Mouse (Mus musculus): ENCODE data around the gene Sdhb. TPM values are rescaled to one million over a fixed set of nuclear protein-coding genes. Genes with fewer than 3 reads are reported as not detected.

The Sdhb gene
- 699 and 754 TPM in 2 replicates for total RNA-seq (2021)
- long read RNA-seq, experiment 1, transcript Sdhb-201 (8 exons, 1,142 nt), result major isoform, 900 of 1,046 reads
- long read RNA-seq, experiment 1, partial matches to known transcripts, result 39 of 1,046 reads
- long read RNA-seq, experiment 1, other reads (novel, unspliced or antisense), result 105 of 1,046 reads
- long read RNA-seq, experiment 2, transcript Sdhb-201 (8 exons, 1,142 nt), result major isoform, 980 of 1,129 reads
- long read RNA-seq, experiment 2, partial matches to known transcripts, result 57 of 1,129 reads
- long read RNA-seq, experiment 2, other reads (novel, unspliced or antisense), result 90 of 1,129 reads

DNA sequence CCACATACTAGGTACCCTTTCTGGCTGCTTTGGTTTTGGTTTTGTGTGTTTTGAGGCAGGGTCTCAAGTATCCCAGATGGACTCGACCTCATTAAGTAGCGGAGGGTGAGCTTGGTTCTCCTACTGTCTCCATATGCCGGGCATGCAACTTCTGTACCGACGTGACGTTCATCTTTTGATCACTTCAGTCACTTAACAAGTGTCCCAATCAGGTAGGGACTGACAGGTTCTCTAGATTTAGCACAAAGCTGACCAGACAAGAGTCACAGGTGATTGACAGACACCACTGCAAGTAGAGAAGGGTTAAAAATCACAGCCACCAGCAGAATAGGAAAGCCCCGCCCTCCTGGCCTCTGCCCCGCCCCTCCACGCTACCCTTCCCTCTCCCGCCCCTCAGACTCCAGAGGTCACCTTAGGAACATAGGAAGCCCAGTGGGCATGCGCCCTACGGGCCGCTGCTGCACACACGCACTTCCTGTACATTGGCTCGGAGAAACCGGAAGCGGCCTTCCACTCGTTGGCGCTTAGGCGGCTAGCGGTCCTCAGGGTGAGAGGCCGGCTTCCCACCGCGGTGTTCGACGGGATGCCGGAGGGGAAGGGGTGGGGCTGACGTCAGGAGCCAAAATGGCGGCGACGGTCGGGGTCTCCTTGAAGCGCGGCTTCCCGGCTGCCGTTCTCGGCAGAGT, at the start of gene Sdhb:
Sdhb (plus strand) TSS at position 423 of the 686 bp plus-strand sequence.
- DNase-seq, result peak; percentile 98

- DNase-seq, result no peak
Measured at GRCm38 (mm10) chr4:140911416-140911815, 49.6 kb upstream of the Sdhb start.

DNA sequence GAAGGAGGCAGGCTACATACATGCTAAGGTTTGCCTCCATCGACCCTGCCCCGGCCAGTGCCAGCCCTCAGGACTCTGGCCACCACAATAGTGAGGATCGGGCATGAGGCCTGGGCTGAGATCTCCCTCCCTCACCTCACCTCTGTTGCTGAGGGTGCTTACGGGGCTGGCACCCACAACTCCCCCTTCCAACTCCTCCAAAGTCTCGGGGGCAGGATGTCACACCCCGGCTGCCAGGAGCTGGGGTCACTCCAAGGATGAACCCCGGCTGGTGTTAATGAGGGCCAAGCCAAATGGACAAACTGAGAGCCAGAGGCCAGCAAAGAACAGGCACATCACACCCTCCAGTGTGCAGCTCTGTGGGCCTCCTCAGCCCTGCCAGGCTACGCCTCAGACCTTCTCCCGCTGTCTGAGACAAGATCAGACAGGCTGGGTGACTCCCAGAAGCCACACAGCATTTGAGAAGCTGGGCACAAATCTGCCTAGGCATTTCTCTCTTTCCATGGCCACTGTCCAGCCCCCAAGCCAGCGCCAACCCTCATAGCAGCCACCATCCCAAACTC, 48.7 kb upstream of the Sdhb start:
- DNase-seq, result no peak

DNA sequence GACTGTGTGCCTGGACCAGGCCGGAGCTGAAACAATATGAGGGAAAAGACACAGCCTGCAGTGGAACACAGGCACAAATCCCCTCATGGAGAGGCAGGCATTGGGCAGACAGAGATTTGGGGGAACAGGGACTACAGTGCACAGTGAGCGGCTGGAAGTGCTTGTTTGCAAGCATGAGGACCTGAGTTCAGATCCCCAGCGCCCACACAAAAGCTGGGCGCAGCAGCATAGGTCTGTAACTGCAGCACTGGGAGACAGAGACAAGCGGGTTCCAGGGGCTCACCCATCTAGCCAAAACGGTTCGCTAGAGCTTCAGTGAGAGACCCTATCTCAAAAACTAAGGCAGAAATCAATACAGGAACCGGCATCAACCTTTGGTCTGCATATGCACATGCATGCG, 47.4 kb upstream of the Sdhb start:
- no peak for DNase-seq

- peak; percentile 1 for DNase-seq
Measured at GRCm38 (mm10) chr4:140914731-140915131, 46.3 kb upstream of the Sdhb start.

GRCm38 (mm10) chr4:140915235-140915634, 45.8 kb upstream of the Sdhb start:
- peak; percentile 1 for DNase-seq

DNA sequence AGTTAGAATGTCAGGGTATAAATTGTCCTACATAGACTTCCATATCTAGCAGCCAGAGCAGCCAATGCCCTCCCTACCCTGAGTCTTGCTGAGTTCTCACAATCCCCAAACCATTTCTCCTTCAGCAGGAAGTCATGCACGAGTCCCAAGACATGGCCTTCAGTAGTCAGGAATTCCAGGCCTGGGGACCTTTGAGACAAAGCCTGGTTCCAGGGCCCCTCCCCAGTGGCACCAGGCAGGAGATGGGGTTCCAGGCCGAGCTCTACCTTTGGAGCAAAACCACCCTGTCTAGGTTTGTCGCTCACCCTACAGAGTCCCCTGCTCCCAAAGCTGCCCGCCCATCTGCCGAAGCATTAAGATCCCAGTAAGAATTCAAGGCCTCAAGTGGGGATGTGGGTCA, 44.7 kb upstream of the Sdhb start:
- DNase-seq, result no peak

DNA sequence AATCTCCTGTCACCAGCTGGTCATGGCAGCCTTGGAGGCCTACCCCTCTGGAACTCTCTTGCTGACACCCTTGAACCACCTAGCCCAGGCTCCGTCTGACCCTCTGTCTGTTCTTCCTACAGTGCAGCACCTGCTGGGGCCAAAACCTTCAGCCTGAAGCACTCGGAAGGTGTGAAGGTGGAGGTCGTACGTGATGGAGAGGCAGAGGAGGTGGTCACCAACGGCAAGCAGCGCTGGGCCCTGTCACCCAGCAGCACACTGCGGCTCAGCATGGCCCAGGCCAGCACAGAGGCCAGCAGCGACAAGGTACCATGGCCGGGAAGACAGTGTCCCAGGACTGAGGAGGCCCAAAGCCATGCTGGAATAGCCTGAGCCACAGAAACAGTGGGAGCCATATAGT, 43.6 kb upstream of the Sdhb start:
- DNase-seq, result peak; percentile 1

DNA sequence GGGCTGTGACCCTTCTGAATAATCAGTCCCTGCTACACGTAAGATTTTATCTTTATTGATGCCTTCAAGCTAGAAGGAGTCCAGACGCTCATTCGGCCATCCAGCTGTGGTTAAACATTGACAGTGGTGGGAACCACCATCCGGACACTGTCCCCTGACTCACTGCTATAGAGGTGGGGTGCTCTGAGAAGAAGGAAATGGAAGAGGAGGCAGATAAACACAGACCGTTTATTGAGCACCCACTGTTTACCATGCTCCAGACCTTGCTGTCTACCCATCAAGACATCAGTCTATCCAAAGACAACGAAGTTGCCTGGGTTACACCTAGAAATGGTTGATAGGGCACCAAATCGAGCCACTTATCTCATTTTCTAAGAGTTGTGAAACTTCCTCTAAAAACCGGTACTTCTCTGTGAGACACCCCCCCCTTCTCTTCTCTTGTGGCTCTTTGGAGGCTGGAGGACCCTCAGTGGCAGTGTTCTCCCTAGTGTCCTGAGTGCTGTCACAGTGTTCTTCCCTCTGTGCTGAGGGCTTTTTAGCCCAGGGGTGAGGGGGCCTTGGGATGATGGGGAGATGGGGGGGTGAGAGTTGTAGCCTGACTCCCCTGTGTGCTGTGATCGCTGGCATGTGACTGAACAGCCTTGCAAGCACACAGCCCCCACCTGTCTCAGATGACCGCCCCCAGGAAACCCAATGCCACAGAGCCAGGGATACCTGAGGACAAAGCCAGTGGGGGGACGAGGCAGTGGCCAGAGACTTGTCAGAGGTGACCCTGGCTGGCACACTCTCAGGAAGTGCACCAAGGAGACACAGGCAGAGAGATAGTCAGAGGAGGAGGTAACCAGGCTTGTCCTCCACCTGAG, 40.8 kb upstream of the Sdhb start:
- DNase-seq, result peak; percentile 3

- DNase-seq, result no peak
Measured at GRCm38 (mm10) chr4:140922508-140922907, 38.5 kb upstream of the Sdhb start.

DNA sequence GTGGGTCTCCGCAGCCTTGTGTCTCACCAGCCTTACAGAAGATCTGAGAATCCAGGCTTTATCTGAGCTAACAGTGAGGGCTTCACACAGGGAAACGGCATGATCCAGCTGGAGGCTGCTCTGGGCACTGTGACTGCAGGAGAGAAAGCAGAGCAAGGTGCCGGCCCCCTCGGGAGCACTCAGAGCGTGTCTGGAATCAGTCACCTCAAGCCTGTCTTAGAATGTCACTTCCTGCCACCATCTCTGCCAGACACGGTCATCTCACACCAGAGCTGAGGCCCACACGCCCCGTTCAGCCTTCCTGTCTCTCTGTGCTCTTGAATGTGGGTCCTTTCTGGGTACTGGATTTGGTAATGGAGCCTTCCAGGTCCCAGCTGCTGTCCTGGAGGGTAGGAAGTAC, 35.4 kb upstream of the Sdhb start:
- DNase-seq, result no peak

- no peak for DNase-seq
Measured at GRCm38 (mm10) chr4:140928349-140928748, 32.7 kb upstream of the Sdhb start.

DNA sequence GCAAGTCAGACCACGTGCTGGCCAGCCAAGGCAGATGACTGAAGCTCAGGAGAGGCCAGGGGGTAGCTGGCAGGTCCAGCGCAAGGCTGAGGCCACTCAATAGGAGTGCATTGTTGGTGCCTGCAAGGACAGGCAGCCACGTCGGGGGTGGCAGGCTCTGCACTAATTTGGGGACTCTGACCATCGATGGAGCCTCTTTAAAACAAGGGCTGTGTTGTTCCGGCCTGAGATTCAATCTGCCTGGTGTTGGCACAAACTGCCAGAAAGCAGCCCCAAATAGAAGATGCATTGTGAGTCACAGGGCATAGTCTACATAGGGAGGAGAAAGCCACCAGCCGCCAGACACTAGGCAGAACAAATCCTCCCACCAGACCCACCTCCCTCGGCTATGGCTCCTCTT, 31.3 kb upstream of the Sdhb start:
- DNase-seq, result no peak

DNA sequence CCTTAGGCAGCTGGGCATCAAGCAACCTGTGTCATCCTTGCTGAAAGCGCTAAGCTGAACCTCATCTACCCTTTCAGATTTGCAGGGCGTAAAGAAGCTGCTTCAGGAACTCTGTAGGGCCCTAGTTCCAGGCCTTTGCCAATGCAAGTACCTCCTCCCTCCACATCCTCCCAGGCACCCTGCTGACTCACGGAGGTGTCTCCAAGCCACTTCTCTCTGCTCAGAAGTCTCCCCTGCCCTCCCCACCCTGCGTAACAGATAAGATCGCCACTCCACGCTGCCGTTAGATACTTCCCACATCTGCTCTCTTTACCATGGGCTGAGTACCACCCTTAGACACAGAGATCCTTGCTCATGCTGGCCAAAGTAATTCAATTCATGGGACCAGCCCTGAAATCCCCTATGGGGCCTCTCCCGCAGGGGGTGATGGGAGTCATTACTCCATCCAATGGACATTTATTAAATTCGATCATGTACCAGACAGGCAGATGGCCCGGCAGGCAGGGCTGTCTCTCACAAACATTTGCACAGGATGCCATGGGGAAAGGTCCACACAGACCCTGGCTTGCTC, 30.0 kb upstream of the Sdhb start:
- no peak for DNase-seq

DNA sequence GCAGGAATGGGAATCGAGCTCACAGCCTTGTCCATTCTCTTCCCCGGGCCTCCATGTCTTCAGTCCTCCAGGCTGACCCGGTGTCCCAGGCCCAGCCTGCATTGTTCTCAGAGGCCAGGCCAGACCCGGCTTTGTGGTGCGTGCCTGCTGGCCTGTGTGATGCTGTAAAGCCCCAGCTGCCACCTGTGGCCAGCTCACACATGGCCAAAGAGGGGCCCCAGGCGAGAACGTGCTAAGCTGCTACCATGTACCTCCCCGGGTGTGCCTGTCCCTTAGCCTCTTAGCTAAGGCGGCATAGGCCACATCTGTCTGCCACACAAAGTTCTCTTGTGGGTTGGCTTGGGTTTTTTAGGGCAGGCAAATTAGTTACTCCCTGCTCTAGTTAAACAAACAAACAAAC, 25.4 kb upstream of the Sdhb start:
- DNase-seq, result no peak

DNA sequence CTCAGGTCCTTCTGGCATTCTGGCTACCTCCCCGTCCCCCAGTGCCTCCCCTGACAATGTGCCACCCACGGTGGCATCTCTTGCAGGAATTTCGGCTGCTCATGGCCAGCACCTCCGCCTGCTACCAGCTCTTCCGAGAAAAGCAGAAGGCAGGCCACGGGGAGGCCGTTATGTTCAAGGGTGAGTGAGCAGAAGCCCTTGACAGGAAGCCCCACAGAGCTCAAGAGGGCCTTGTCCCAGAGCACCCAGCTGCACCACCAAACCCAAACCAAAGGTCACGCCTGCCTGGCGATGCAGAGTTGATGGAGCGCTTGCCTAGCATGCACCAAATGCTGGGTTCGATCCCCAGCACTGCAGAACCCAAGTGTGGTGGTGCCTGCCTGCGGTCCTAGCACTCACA, 16.6 kb upstream of the Sdhb start:
- DNase-seq, result no peak

- peak; percentile 24 for DNase-seq
Measured at GRCm38 (mm10) chr4:140944961-140945442, 16.0 kb upstream of the Sdhb start.

- DNase-seq, result no peak
Measured at GRCm38 (mm10) chr4:140945571-140945970, 15.4 kb upstream of the Sdhb start.

- no peak for DNase-seq
Measured at GRCm38 (mm10) chr4:140946048-140946447, 15.0 kb upstream of the Sdhb start.

DNA sequence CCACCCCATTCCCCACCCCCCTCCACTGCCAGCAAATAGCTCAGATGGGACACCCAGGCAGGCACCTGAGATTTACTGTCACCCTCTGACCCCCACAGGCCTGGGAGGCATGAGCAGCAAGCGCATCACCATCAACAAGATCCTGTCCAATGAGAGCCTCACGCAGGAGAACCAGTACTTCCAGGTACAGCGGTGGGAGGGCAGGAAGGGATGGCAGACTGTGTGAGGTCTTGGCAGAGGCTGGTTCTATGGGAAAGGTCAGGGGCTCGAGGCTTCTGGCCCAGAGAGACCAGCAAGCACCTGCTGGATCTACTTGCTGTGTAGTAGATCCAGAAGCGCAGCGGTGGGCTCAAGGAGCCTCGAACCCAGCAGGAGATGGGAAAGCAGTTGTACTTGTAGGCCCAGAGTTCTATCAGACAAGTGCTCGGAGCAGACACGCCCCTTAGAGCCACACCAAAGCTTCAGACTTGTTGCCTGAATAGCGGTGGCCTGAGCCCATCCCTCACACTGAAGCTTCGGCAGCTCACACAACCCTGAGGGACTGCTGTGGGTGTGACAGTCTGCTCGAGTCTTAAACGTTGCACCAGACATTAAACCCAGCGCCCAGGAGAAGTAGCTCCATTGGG, 14.3 kb upstream of the Sdhb start:
- DNase-seq, result no peak

Data from adrenal gland, postnatal 14 days (tissue).